Mouse (Mus musculus) layer of hippocampus, postnatal 14 days (tissue): Measurements from ENCODE around the gene Treh. TPM values are rescaled to one million over a fixed set of nuclear protein-coding genes. Genes with fewer than 3 reads are reported as not detected.

Experiments used
- DNase-seq, 2 experiments: peaks; one replicate each; pipeline ENCODE4 v3.0.0; 2021 to 2022; ENCODE audit warnings: low spot score in 2 of 2, mixed read lengths in 1 of 2
- total RNA-seq, 2 experiments: library from RNA; stranded (reverse); gene quantifications; 2 replicates each; pipeline ENCODE4 v1.2.3; 2021

Treh gene
- total RNA-seq, 2 experiments from 2014 or later = not detected

DNA sequence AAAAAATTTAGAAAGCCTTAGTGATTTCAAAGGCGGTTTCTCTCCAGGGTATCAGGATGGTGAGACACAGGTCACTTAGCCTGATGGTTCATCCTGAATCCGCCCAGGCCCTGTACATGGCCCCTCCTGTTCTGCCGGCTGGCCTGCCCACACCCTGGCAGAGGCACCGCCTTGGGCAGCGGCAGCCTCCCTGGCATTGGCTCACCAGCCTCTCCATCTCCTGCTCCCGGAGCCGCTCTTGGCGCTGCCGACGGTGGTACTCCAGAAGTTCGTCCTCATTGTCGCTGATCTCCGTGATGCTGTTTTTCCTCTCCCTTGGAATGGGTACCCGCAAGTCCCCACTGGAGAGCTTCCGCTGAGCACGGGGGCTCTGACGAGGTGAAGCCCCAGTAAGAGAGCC lies 42.1 kb downstream of the Treh start:
- DNase-seq = no peak

DNA sequence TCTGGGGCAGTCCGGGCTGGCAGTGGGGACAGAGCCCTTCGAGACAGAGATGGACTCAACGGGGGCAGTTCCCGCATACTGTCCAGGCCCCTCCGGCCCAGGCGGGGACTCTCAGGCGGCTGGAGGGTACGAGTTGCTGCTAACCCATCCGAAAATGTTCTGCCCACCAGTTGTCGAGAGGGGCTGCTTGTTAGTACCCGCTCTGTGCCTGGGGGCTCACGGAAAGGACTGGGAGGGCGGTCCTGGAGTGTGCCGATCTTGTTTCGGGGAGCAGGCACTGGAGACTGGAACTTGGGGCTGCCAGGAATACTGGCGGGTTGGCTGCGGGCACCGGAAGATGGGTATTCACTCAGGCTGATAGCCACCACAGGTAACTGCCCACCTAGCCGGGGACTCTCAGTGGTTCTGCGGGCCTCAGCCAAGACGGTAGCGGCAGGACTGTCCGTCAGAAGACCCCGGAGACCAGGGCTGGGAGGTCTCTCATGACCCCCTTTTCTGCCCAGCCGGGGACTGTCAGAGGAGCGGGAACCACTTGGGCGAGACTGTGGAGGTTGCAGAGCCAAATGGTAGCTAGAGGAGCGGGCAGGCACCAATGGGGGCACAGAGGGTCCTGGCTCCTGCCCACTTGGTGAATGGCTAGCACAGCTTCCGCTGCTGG lies 42.8 kb downstream of the Treh start:
- no peak for DNase-seq

GRCm38 (mm10) chr9:44716997-44717821 lies 44.2 kb downstream of the Treh start:
- no peak for DNase-seq

- no peak for DNase-seq
These were observed 44.8 kb downstream of the Treh start for GRCm38 (mm10) chr9:44717822-44718242.

GRCm38 (mm10) chr9:44718937-44719631 lies 46.1 kb downstream of the Treh start:
- no peak for DNase-seq

DNA sequence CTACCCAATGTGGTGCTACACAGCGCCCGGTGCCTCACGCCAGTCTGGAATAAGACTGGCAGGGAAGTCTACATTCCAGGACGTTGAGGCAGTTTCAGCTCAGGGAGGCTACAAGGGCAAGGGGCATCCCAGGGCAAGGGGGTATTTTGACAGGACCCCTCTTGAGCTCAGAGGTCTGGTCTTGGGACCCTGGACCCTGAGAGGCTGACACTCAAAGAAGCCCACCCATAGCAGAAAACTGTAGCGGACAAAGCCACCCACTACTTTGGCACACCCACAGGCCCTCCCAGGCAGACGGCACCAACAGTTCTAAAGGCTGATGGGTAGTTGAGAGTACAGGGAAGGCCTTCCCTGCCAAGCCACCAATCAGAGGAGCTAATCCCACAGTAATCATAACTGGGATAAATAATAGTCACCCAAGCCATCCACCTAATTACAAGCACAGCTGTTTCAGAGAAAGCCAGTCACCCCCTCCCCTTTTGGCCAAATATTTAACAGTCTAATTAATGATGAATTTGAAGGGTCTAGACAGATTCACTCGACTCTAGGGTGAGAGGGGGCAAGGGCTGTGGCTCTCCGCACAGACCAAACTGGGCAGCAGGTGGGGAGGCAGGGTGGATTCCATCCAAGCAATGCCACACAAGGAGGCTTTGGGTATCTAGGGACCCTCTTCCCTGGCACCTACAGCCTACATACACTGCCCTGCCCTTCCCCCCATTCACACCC lies 46.8 kb downstream of the Treh start:
- peak in 1 of 2 experiments; percentile 46 for DNase-seq

DNA sequence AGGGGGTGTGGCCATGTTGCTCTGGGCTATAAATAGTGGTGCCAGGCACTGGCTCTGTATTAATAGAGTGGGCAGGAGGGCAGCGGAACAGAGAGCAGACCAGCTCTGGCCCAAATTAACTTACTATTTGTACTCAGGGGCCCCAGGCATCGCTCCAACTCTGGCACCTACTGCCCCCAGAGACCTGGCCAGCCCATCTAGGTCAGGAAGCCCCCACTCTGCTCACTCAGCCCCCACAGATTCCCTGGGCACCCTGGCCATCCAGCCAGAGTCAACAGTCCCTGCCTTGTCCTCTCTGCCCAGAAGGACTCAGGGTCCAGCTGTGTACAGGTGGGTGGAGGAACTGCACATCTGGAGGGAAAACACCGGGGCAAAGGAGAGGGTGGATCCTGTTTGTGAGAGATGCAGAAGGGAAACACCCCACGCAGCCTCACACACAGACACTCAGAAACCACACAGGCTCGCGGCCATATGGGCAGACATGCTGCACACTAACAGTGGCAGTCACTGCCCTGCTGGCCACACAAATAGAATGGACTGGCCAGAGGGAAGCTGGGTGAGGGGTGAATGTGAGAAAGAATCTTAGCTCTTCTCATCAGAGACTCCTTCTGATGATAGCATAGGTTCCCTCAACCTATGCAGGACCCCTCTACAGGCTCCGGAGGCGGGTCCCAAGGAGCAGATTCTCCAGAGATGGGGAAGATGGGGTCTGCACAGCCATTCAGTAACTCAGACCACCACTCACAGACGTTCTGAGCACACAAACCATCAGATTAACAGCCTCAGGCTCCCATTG lies 47.5 kb downstream of the Treh start:
- DNase-seq = no peak

DNA sequence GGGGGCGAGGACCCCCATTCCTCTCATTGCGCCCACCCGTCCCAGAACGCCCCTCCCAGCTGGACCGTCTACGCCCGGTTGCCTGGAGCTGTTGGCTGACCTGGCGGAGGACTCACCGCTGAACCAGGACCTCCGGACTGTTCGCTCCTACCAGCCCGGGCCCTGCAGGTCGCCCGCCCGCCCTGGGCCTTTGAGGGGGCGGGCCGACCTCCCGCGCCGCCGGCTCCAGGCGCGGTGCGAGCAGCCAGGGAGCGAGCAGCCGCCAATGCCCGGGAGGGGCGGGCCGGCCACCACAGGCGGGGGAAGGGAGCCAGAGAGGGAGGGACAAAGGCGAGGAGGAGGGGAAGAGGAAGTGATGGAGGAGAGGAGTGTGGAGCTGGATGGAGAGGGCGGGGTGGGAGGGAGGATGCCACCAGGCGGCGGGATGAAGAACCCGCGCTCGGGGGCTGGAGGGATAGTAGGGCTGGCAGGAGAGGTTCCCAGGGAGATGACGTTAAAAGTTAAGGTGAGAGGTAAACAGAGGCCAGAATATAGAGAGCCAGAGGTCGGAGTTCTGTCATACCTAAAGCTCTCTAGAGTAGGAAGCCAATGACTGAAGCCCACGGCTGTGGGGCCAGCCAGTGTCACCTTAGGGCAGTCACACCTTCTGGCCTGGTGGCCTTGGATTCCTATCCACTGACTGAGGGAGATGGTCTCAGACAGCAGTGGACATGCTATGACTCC lies 48.3 kb downstream of the Treh start:
- DNase-seq = peak; percentile 78 to 85

DNA sequence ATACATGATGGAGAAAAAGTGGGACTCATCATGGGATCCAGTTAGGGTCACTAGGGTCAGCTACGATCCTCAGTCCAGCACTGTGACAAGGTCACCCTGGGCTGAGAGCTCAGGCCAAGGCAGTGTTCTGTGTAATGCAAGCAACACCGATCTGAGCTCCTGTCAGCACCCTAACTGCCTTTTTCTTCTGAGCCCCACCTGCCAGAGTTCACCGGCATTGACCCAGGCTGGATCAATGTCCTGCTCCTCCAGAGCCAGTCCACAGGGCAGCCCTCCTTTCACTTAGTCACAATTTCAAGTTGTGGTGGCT lies 48.8 kb downstream of the Treh start:
- DNase-seq = no peak

- DNase-seq = no peak
These were observed 49.5 kb downstream of the Treh start for GRCm38 (mm10) chr9:44722575-44722974.

- DNase-seq = no peak
These were observed 50.0 kb downstream of the Treh start for GRCm38 (mm10) chr9:44723008-44723407.

DNA sequence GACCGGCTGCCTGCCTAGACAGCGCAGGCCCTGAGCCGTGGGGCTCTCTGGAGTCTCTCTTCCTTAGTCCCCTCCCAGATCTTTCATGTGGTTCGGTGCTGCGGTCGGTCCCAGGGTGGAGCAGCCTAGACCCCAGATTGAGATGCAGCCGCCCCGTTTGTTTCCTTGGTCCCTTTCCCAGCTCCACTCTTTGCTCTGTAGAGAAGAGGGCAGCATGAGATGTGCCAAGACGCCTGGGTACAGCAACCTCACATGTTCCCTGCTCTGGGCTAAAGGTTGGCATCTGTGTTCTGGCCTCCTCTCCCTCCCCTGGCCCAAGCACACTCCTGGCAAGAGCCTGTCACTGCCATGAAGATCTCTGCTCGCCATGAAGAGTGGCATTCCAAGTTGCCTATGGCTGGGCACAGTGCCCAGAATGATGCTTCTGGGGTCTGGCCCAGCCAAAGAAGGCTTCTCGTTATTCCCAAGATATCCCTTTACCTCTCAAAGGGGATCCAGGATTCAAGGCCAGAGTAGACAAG lies 50.5 kb downstream of the Treh start:
- no peak for DNase-seq

DNA sequence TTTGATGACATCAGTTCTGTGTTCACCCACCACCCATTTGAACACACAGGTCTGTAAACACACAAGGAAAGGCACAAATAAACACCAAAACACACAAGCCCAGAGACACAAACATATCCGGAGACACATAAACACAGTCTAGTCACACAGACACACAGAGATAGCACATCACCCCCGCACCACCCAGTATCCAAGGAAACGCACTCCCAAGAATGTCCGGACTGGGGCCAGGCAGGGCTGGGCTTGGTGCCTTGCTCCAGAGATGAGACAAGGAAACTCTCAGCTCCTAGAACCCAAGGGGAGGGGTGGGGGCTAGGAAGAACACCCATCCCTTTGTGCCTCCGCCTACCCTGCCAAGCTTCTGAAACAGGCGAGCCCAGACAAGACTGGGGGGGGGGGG lies 51.2 kb downstream of the Treh start:
- peak in 1 of 2 experiments; percentile 67 for DNase-seq

- no peak for DNase-seq
These were observed 51.6 kb downstream of the Treh start for GRCm38 (mm10) chr9:44724665-44725064.

DNA sequence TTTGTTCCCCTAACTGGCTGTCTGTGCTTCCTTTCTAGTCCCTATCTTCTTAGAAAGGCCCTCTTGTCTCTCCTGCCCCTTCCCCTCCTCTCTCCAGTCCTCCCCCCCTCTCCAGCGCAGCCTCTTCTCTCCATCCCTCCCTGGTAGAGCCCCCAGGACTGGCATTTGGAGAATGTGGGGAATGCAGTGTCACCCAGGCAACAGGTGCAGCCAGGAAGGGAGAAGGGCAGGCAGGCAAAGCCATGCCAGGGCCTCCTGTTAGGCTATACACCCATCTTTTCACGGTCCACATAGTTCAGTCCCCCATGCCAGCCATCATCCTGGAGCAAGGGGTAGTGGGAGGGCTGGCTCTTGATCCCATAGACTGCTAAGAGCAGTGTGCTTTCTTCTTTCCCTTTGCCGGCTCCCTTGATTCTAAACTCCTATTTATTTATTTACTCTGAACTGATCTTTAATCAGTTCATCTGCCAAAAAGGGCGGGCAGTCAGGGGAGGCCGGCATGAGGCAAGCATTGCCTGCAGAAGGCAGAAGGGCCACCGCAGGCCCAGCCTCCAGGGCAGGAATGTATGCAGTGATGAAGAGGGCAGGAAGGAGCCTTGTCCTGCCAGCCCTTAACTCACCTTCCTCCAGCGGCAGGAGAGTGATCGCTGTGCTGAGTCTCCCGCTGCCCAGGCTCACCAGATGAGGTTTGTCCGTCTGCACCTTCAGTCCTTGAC lies 53.6 kb downstream of the Treh start:
- no peak for DNase-seq

DNA sequence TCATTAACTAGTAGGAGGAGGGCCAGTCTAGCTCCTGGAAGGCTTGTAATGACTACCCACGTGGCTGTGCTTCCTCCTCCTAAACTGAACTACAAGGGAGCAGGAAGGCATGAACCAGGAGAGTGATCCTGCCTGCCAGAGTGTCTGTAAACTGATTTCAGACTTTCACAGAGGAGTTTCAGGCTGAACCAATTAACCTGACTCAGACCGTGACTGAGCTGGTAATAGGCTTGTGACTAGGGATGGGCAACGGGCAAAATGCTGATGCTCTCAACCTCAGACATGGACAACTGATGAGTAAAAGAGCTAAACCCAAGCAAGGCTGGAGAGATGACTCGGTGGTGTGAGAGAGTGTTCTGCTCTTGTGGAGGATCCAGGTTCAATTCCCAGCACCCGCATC lies 54.4 kb downstream of the Treh start:
- DNase-seq = no peak

DNA sequence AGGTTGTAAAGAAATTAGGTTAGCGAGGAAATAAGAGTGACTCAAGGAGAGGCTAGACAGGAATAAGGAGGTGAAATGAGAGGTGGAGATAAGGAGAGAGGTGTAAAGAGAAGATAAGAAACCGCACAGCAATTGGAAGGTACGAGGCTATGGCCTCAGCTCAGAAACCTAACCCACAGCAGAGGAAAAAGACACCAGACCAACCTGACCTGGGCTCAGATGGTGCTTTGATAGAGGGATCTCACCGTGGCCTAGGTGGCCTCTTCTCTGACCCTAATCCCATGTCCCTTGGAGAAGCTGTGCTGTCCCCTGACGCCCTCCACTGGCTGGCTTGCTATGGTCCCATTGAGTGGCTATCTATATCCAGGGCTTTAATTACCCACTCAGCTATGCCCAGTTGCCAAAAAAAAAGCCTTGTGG lies 59.1 kb downstream of the Treh start:
- no peak for DNase-seq

DNA sequence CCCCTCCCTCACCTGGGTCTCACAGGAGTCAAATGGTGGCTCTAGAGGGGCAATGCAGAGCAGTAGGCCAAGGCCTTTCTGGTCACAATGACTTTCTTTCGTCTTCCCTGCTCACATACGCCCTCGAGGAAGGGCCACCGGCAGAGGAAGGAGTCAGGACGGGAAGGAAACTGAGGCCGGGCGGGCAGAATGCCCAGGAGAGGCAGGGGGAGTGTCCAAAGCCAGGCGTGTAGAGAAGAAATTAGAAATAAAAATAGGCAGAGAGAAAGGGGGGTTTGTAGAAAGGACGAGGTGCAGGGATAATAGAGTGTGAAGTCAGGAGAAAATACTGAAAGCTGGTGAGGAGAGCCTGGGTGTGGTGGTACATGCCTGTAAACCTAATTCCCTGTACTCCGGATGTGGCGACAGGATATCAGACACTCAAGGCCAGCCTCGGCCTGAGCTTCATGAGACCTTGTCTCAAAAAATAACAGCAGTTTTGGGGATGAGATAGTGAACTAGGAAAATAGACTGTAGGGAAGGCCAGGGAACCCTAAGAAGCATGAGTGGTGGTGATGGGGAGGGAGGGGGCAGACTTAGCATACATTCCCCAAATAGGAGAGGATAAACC lies 60.0 kb downstream of the Treh start:
- no peak for DNase-seq
